Mouse (Mus musculus): ENCODE results near the gene Oas1g.

GRCm38 (mm10) chr5:120887831-120888230 lies 418 bp upstream of the Oas1g start:
- TF ChIP-seq SIN3A (IDR thresholded peaks at IDR 0.05; ENCODE audit: low read length) (no peak), POLR2A (IDR thresholded peaks at IDR 0.05; ENCODE audit: low read depth, low read length) (no peak), CTCF (conservative IDR thresholded peaks at IDR 0.05 in 1 of 2, IDR thresholded peaks at IDR 0.05 in 1 of 2; ENCODE audit: low read depth in 2 of 2, low read length in 2 of 2) (no peak), NELFE (IDR thresholded peaks at IDR 0.05; ENCODE audit: low read depth, low read length) (no peak), TCF12 (IDR thresholded peaks at IDR 0.05; ENCODE audit: low read depth, low read length) (no peak), E2F4 (IDR thresholded peaks at IDR 0.05; ENCODE audit: insufficient replicate concordance, low read depth, low read length) (no peak), KAT2A (IDR thresholded peaks at IDR 0.05; ENCODE audit: insufficient replicate concordance, low read length) (no peak)
